18 mouse cellular contexts compared by ENCODE assay signal in the genomic region with DNA sequence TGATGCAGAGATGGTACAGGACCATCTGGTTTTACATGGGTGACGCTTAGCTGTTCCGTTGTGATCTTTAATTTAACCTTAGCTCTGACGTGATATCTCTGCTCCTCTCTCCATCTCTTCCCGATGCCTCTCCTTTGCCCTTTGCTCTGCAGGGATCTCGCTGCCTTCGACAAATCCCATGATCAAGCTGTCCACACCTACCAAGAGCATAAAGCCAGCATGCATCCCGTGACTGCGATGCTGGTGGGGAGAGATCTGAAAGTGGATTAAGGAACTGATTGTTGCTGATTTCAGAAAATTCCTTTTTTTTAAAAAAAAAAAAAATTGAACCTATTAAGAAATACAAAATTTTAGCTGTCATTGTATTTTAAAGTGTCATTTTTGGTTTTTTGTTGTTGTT. TPM values are rescaled to one million over a fixed set of nuclear protein-coding genes. Genes with fewer than 3 reads are reported as not detected.
"Had no signal": no experiment of that assay in that cellular context is flagged by ENCODE, and none has a peak within 500 bp of the region (broad histone marks: within the 10 kb centered on the region; RNA-seq: fewer than 3 reads in every experiment).

No protein-coding gene starts in this region.

- H3K27ac ChIP-seq: liver, embryonic 14.5 days; midbrain, embryonic 10.5 days; midbrain, embryonic 12.5 days; neural tube, embryonic 13.5 days; neural tube, embryonic 15.5 days; stomach, embryonic 15.5 days; stomach, postnatal 0 days had no signal

- DNase-seq: lung, embryonic 14.5 days; lung, postnatal 36 days; midbrain, embryonic 14.5 days; retina, postnatal 1 day; right cerebral cortex, adult 18-20 months; right cerebral cortex, postnatal 25 days; right cerebral cortex, postnatal 4 days had no signal

- H3K4me3 ChIP-seq: midbrain, embryonic 10.5 days; midbrain, embryonic 12.5 days; myocyte; neural tube, embryonic 13.5 days; neural tube, embryonic 15.5 days; stomach, embryonic 15.5 days had no signal

- H3K4me1 ChIP-seq: neural tube, embryonic 13.5 days; neural tube, embryonic 15.5 days; stomach, embryonic 15.5 days had no signal

RNA-seq across cellular contexts. Expression of a gene that starts 4.1 kb away (rescaled TPM):
- total RNA-seq: megakaryocyte-erythroid progenitor cell, adult 5-6 weeks had no signal
- polyA plus RNA-seq: midbrain, embryonic 12.5 days; midbrain, embryonic 14.5 days; midbrain, embryonic 16.5 days; neural tube, embryonic 13.5 days had no signal

RNA-seq across cellular contexts. Expression of a gene that starts 55.3 kb away (rescaled TPM):
- total RNA-seq: megakaryocyte, adult 5-6 weeks; megakaryocyte-erythroid progenitor cell, adult 5-6 weeks had no signal
- polyA plus RNA-seq: midbrain, embryonic 12.5 days; midbrain, embryonic 14.5 days; midbrain, embryonic 16.5 days; neural tube, embryonic 13.5 days had no signal

RNA-seq across cellular contexts. Expression of a gene that starts 55.9 kb away (rescaled TPM):
- total RNA-seq: megakaryocyte-erythroid progenitor cell, adult 5-6 weeks had no signal
